Mouse (Mus musculus): Measurements from ENCODE around the gene Atp5g3. TPM values are rescaled to one million over a fixed set of nuclear protein-coding genes. Genes with fewer than 3 reads are reported as not detected.
"Not testable (repeated sequence)": the region's sequence is repeated elsewhere in the genome, so short reads cannot be mapped to it uniquely, and the experiment has no call there.

Atp5g3 gene
- total RNA-seq, 2 experiments from 2014 or later, result 501 to 512 TPM

- no peak for DNase-seq (ENCODE audit: low spot score in 2 of 2)
Observed at GRCm38 (mm10) chr2:73900364-73900763, 10.8 kb downstream of the Atp5g3 start.

- not testable (repeated sequence) for DNase-seq (ENCODE audit: low spot score in 2 of 2)
Observed at GRCm38 (mm10) chr2:73896919-73897318, 14.2 kb downstream of the Atp5g3 start.

- DNase-seq (ENCODE audit: low spot score in 2 of 2), result peak in 1 of 2 experiments; percentile 28
Observed at GRCm38 (mm10) chr2:73893473-73894270, 17.5 kb downstream of the Atp5g3 start.

- peak; percentile 98 to 100 for DNase-seq (ENCODE audit: low spot score in 2 of 2)
Observed at GRCm38 (mm10) chr2:73892464-73893296, 18.4 kb downstream of the Atp5g3 start, which contains the start of gene Atf2. Gene Atf2, minus strand, starts transcription at chr2:73892639.

GRCm38 (mm10) chr2:73891701-73892463 lies 19.2 kb downstream of the Atp5g3 start:
- peak; percentile 7 to 12 for DNase-seq (ENCODE audit: low spot score in 2 of 2)

GRCm38 (mm10) chr2:73885997-73886396 lies 25.1 kb downstream of the Atp5g3 start:
- DNase-seq (ENCODE audit: low spot score in 2 of 2), result no peak

- no peak for DNase-seq (ENCODE audit: low spot score in 2 of 2)
Observed at GRCm38 (mm10) chr2:73877891-73878290, 33.2 kb downstream of the Atp5g3 start.

- peak; percentile 46 to 68 for DNase-seq (ENCODE audit: low spot score in 2 of 2)
Observed at GRCm38 (mm10) chr2:73867764-73868487, 43.2 kb downstream of the Atp5g3 start.

- no peak for DNase-seq (ENCODE audit: low spot score in 2 of 2)
Observed at GRCm38 (mm10) chr2:73860046-73860624, 51.0 kb downstream of the Atp5g3 start.

Other genes with a start within 250 kb of the Atp5g3 start
- 1,000 to 10,000 TPM; 1,648 to 1,811 TPM for gene Chn1, start 136.0 kb downstream of the Atp5g3 start, total RNA-seq (2021)
- 100 to 1,000 TPM; 141 to 142 TPM for gene Atf2, start 18.7 kb downstream of the Atp5g3 start, total RNA-seq (2021)